Mouse (Mus musculus): ENCODE results near the gene Aldh1l1. TPM values are rescaled to one million over a fixed set of nuclear protein-coding genes. Genes with fewer than 3 reads are reported as not detected.

Aldh1l1 gene
- total and polyA plus RNA-seq, 3 experiments = 0.04 to 0.14 TPM; not detected in 1

- peaks cover 9 to 23% of the 10 kb centered on the region in 2 experiments for H3K27me3 ChIP-seq (ENCODE audit: control insufficient read depth in 1 of 2, insufficient read depth in 2 of 2, low read length in 2 of 2)
- no peak overlapping the region for H3K27ac ChIP-seq (ENCODE audit: control insufficient read depth, low read depth, low read length)
- no peak overlapping the region for H3K4me3 ChIP-seq (ENCODE audit: control insufficient read depth in 1 of 2, insufficient read depth in 1 of 2, low read depth in 2 of 2, low read length in 2 of 2)
- no peaks in the 10 kb centered on the region for H3K79me2 ChIP-seq (ENCODE audit: control insufficient read depth, insufficient read depth, low read length, poor library complexity)
- TF ChIP-seq ZC3H11A (IDR thresholded peaks at IDR 0.05; ENCODE audit: low read depth, low read length) (no peak), SMC3 (IDR thresholded peaks at IDR 0.05; ENCODE audit: low read depth, low read length) (0 out of 2 replicates have a peak, but pooled peaks have one; percentile 2), RAD21 (IDR thresholded peaks at IDR 0.05; ENCODE audit: low read depth, low read length) (no peak), MEF2A (IDR thresholded peaks at IDR 0.05; ENCODE audit: extremely low read depth, insufficient replicate concordance, low read depth, low read length, poor library complexity, severe bottlenecking) (no peak), EP300 (IDR thresholded peaks at IDR 0.05; ENCODE audit: low read depth in 1 of 2, low read length in 2 of 2) (no peak), POLR2AphosphoS2 (IDR thresholded peaks at IDR 0.05; ENCODE audit: low read length) (no peak), BHLHE40 (IDR thresholded peaks at IDR 0.05; ENCODE audit: borderline replicate concordance, low read depth, low read length) (no peak), MAX (IDR thresholded peaks at IDR 0.05; ENCODE audit: low read length) (no peak), TCF12 (IDR thresholded peaks at IDR 0.05; ENCODE audit: low read depth, low read length) (no peak), CTCF (IDR thresholded peaks at IDR 0.05 in 2 of 3, conservative IDR thresholded peaks at IDR 0.05 in 1 of 3; ENCODE audit: control insufficient read depth in 1 of 3, insufficient read depth in 1 of 3, low read depth in 2 of 3, low read length in 3 of 3, poor library complexity in 1 of 3, severe bottlenecking in 1 of 3) (peak in 1 of 3 experiments; percentile 19; a peak in 1 of 6 replicates)
- no peaks in the 10 kb centered on the region for H3K9me3 ChIP-seq (replicated peaks; ENCODE audit: insufficient read depth, low read length)
- H3K9ac ChIP-seq (ENCODE audit: control insufficient read depth, low read depth, low read length, poor library complexity, severe bottlenecking) = no peak overlapping the region
- DNase-seq (ENCODE audit: low read depth, low spot score) = no peak
- no peaks in the 10 kb centered on the region for H3K36me3 ChIP-seq (ENCODE audit: control insufficient read depth in 1 of 2, insufficient read depth in 2 of 2, low read length in 2 of 2)
- H3K4me1 ChIP-seq (ENCODE audit: control insufficient read depth in 1 of 2, insufficient read depth in 2 of 2, low read length in 2 of 2) = no peaks in the 10 kb centered on the region
Measured at GRCm38 (mm10) chr6:90526406-90526805, 40.2 kb downstream of the Aldh1l1 start.

GRCm38 (mm10) chr6:90529461-90530046, 43.3 kb downstream of the Aldh1l1 start:
- H3K27ac ChIP-seq (ENCODE audit: control insufficient read depth, low read depth, low read length) = no peak overlapping the region
- no peaks in the 10 kb centered on the region for H3K9me3 ChIP-seq (replicated peaks; ENCODE audit: insufficient read depth, low read length)
- DNase-seq (ENCODE audit: low read depth, low spot score) = no peak
- no peak overlapping the region for H3K9ac ChIP-seq (ENCODE audit: control insufficient read depth, low read depth, low read length, poor library complexity, severe bottlenecking)
- no peak for TF ChIP-seq ZNF384 (IDR thresholded peaks at IDR 0.05; ENCODE audit: low read depth, low read length)
- no peak for TF ChIP-seq RAD21 (IDR thresholded peaks at IDR 0.05; ENCODE audit: low read depth, low read length)
- no peak for TF ChIP-seq CHD1 (IDR thresholded peaks at IDR 0.05; ENCODE audit: low read depth, low read length)
- H3K36me3 ChIP-seq (ENCODE audit: control insufficient read depth in 1 of 2, insufficient read depth in 2 of 2, low read length in 2 of 2) = no peaks in the 10 kb centered on the region
- no peaks in the 10 kb centered on the region for H3K4me1 ChIP-seq (ENCODE audit: control insufficient read depth in 1 of 2, insufficient read depth in 2 of 2, low read length in 2 of 2)
- no peak overlapping the region for H3K4me3 ChIP-seq (ENCODE audit: control insufficient read depth in 1 of 2, insufficient read depth in 1 of 2, low read depth in 2 of 2, low read length in 2 of 2)
- no peaks in the 10 kb centered on the region for H3K79me2 ChIP-seq (ENCODE audit: control insufficient read depth, insufficient read depth, low read length, poor library complexity)
- H3K27me3 ChIP-seq (ENCODE audit: control insufficient read depth in 1 of 2, insufficient read depth in 2 of 2, low read length in 2 of 2) = peaks cover 2 to 4% of the 10 kb centered on the region in 2 experiments; a peak in 3 of 4 replicates

GRCm38 (mm10) chr6:90532575-90533190, 46.5 kb downstream of the Aldh1l1 start:
- TF ChIP-seq GABPA (IDR thresholded peaks at IDR 0.05; ENCODE audit: low read depth, low read length) = no peak
- Histone ChIP-seq H3K79me2 (ENCODE audit: control insufficient read depth, insufficient read depth, low read length, poor library complexity) (no peaks in the 10 kb centered on the region), H3K27ac (ENCODE audit: control insufficient read depth, low read depth, low read length) (no peak overlapping the region), H3K4me3 (ENCODE audit: control insufficient read depth in 1 of 2, insufficient read depth in 1 of 2, low read depth in 2 of 2, low read length in 2 of 2) (no peak overlapping the region), H3K9ac (ENCODE audit: control insufficient read depth, low read depth, low read length, poor library complexity, severe bottlenecking) (no peak overlapping the region), H3K36me3 (ENCODE audit: control insufficient read depth in 1 of 2, insufficient read depth in 2 of 2, low read length in 2 of 2) (no peaks in the 10 kb centered on the region), H3K9me3 (replicated peaks; ENCODE audit: insufficient read depth, low read length) (no peaks in the 10 kb centered on the region), H3K27me3 (ENCODE audit: control insufficient read depth in 1 of 2, insufficient read depth in 2 of 2, low read length in 2 of 2) (peaks cover 0 to 2% of the 10 kb centered on the region in 2 experiments; a peak in 2 of 4 replicates), H3K4me1 (ENCODE audit: control insufficient read depth in 1 of 2, insufficient read depth in 2 of 2, low read length in 2 of 2) (no peaks in the 10 kb centered on the region)
- DNase-seq (ENCODE audit: low read depth, low spot score) = no peak
